Mouse (Mus musculus): ENCODE data around the gene Olfr1016. TPM values are rescaled to one million over a fixed set of nuclear protein-coding genes. Genes with fewer than 3 reads are reported as not detected.

Olfr1016 gene
- not detected in 2 replicates for polyA plus RNA-seq (2012; rRNA removed)

DNA sequence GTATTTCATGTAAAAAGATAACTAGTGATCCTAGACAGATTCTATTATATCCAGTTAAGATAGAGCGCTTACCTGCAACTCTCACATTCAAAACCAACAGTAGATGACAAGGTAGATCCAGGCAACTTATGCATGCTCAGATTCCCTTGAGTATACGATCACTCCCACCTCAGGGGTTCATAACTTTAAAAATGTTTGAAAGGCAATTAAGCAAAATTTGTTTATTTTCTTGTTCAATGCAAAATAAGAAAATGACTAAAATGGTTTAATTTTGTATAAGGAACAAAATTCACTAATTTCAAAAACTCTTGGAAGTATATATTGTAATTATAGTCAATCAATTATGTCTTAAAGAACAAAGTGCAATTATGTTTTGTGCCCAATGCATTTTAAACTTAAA lies at the start of gene Olfr1016:
Gene Olfr1016 (minus strand): TSS at position 101 of the 400 bp plus-strand sequence.

DNA sequence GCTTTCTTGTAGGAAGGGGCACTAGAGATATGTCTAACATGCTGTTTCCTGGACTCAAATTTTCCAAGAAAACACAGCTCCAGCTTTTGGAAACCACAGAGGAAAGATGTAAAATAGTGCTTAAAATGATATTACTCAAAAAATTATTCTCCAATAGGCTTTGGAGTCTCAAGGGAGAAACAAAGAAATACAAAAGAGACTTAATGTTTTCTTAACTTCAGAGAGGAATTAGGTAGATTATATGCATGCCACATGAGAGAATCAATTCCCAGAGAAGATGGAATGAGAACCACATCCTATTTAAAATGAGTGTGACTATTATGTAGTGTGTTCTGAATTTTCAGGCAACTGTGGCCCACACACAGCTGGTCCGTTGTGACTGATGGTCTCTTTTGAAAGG lies 44.4 kb upstream of the Olfr1016 start, which contains the start of gene Olfr1020:
Gene Olfr1020 (plus strand): TSS at position 301 of the 400 bp plus-strand sequence.

GRCm38 (mm10) chr2:85845383-85845782 lies 43.0 kb upstream of the Olfr1016 start, which contains the start of gene Olfr1019:
Gene Olfr1019, minus strand, starts transcription at chr2:85845483.

DNA sequence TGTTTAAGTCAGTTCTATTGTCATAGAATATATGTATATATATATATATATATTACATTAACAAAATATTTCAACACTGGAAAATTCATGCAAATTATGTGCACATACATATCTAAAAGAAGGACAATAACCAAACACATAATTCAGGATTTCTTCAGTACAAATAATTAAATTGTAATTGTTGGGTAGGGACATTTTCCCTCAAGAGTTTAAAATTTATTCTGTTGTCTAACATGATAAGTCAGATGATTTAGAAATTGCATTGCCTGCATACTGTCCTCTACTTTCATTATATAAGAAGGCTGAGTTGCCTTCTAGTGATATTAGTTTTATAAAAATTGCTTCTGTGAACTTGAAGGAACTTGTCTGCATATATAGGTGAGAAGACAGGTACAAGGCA lies 15.8 kb upstream of the Olfr1016 start, which contains the start of gene Olfr1018:
Gene Olfr1018 (plus strand): TSS at position 301 of the 400 bp plus-strand sequence.

GRCm38 (mm10) chr2:85781717-85782116 lies 20.6 kb downstream of the Olfr1016 start, which contains the start of gene Olfr1015:
Gene Olfr1015, plus strand, starts transcription at chr2:85782017.

GRCm38 (mm10) chr2:85772413-85772812 lies 29.9 kb downstream of the Olfr1016 start, which contains the start of gene Olfr1014:
Gene Olfr1014, plus strand, starts transcription at chr2:85772713.

DNA sequence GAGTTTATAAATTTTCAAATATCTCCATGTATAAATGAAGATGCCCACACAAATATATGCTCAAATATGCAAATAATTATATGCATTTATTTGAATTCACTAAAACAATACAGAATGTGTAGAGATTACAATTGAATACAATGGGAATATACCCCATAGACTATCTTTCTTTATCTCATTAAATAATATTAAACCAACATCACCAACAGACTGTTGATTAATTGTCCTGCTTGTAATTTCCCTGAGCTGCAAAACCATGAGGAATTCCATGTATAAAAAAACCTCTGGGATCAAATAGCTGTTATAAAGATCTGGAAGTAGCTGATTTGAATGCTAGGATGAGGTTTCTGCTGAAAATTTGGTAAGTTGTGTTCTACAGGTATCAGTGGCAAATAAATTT lies 35.5 kb downstream of the Olfr1016 start, which contains the start of gene Olfr1013:
Gene Olfr1013 (plus strand): TSS at position 301 of the 400 bp plus-strand sequence.

DNA sequence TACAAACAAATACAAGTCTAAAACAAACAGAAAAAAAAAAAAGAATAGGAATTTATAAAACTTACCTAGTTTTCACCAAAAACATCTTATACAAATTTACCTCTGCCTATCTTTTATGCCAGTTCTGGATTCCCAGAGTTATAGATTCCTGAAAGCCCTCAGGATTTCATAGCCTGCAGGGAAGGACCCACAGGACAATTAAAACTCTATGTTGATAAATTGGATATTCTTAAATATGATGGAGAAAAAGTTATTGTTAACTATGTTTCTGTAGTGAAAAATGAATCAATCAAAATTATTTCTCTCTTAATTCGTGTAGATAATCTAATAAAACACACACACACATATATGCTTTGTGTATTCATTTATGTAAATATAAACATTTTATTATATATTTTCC lies 39.7 kb downstream of the Olfr1016 start, which contains the start of gene Olfr1012:
Gene Olfr1012 (minus strand): TSS at position 101 of the 400 bp plus-strand sequence.

Other genes with a start within 250 kb of the Olfr1016 start
- gene Olfr996, start 223.3 kb downstream of the Olfr1016 start, polyA plus RNA-seq (2012; rRNA removed): not detected in 2 replicates
- gene Olfr998, start 213.6 kb downstream of the Olfr1016 start, polyA plus RNA-seq (2012; rRNA removed): not detected in 2 replicates
- not detected in 2 replicates for gene Olfr1000, start 190.6 kb downstream of the Olfr1016 start, polyA plus RNA-seq (2012; rRNA removed)
- gene Olfr1002, start 151.8 kb downstream of the Olfr1016 start, polyA plus RNA-seq (2012; rRNA removed): not detected in 2 replicates
- gene Olfr154, start 138.1 kb downstream of the Olfr1016 start, polyA plus RNA-seq (2012; rRNA removed): not detected in 2 replicates
- not detected in 2 replicates for gene Olfr1006, start 123.8 kb downstream of the Olfr1016 start, polyA plus RNA-seq (2012; rRNA removed)
- not detected in 2 replicates for gene Olfr1008, start 113.1 kb downstream of the Olfr1016 start, polyA plus RNA-seq (2012; rRNA removed)
- gene Olfr1009, start 87.1 kb downstream of the Olfr1016 start, polyA plus RNA-seq (2012; rRNA removed): not detected in 2 replicates
- not detected in 2 replicates for gene Olfr1012, start 39.8 kb downstream of the Olfr1016 start, polyA plus RNA-seq (2012; rRNA removed)
- gene Olfr1013, start 35.4 kb downstream of the Olfr1016 start, polyA plus RNA-seq (2012; rRNA removed): not detected in 2 replicates
- gene Olfr1014, start 29.8 kb downstream of the Olfr1016 start, polyA plus RNA-seq (2012; rRNA removed): not detected in 2 replicates
- not detected in 2 replicates for gene Olfr1015, start 20.5 kb downstream of the Olfr1016 start, polyA plus RNA-seq (2012; rRNA removed)
- gene Olfr1018, start 15.9 kb upstream of the Olfr1016 start, polyA plus RNA-seq (2012; rRNA removed): not detected in 2 replicates
- not detected in 2 replicates for gene Olfr1019, start 42.9 kb upstream of the Olfr1016 start, polyA plus RNA-seq (2012; rRNA removed)
- not detected in 2 replicates for gene Olfr1020, start 44.5 kb upstream of the Olfr1016 start, polyA plus RNA-seq (2012; rRNA removed)
- gene Olfr1022, start 66.0 kb upstream of the Olfr1016 start, polyA plus RNA-seq (2012; rRNA removed): not detected in 2 replicates
- not detected in 2 replicates for gene Olfr1023, start 83.1 kb upstream of the Olfr1016 start, polyA plus RNA-seq (2012; rRNA removed)
- not detected in 2 replicates for gene Olfr1024, start 102.5 kb upstream of the Olfr1016 start, polyA plus RNA-seq (2012; rRNA removed)
- gene Olfr1025-ps1, start 112.6 kb upstream of the Olfr1016 start, polyA plus RNA-seq (2012; rRNA removed): not detected in 2 replicates
- not detected in 2 replicates for gene Olfr1026, start 119.0 kb upstream of the Olfr1016 start, polyA plus RNA-seq (2012; rRNA removed)
- gene Olfr1028, start 147.9 kb upstream of the Olfr1016 start, polyA plus RNA-seq (2012; rRNA removed): not detected in 2 replicates
- gene Olfr1029, start 171.4 kb upstream of the Olfr1016 start, polyA plus RNA-seq (2012; rRNA removed): not detected in 2 replicates
- not detected in 2 replicates for gene Olfr1030, start 176.7 kb upstream of the Olfr1016 start, polyA plus RNA-seq (2012; rRNA removed)
- not detected in 2 replicates for gene Olfr1031, start 187.8 kb upstream of the Olfr1016 start, polyA plus RNA-seq (2012; rRNA removed)
- not detected in 2 replicates for gene Olfr1032, start 203.0 kb upstream of the Olfr1016 start, polyA plus RNA-seq (2012; rRNA removed)
- 0.12 TPM in 1 of 2 replicates, not detected in the other for gene Olfr1033, start 218.1 kb upstream of the Olfr1016 start, polyA plus RNA-seq (2012; rRNA removed)
- gene Olfr1034, start 243.3 kb upstream of the Olfr1016 start, polyA plus RNA-seq (2012; rRNA removed): 0.02 TPM in 1 of 2 replicates, not detected in the other